Mouse (Mus musculus) lung, postnatal 0 days (tissue): ENCODE measurements at regions not wholly inside any gene's neighbourhood (a gene's known extent, or its start where the extent isn't known, plus 50 kb on each side); places are given as distances from the start of the nearest gene placed in this dataset.

Experiments used
- CTCF ChIP-seq: IDR thresholded peaks from 2 replicates; pipeline ENCODE4 v1.5.1; 2016; ENCODE audit warnings: antibody characterized with exemption, mild to moderate bottlenecking
- EP300 ChIP-seq: IDR thresholded peaks from 2 replicates; pipeline ENCODE4 v1.6.1; 2016; ENCODE audit warnings: antibody characterized with exemption, mild to moderate bottlenecking, control low read depth

- TF ChIP-seq CTCF: no peak
- peak; percentile 18 for TF ChIP-seq EP300
Measured at GRCm38 (mm10) chr5:64579494-64580339, 223.5 kb upstream of the Klf3 start.
